Mouse (Mus musculus): ENCODE results near the gene Arhgap42. TPM values are rescaled to one million over a fixed set of nuclear protein-coding genes. Genes with fewer than 3 reads are reported as not detected.

Arhgap42 gene
- polyA plus RNA-seq, 1 experiment: 9.7 TPM

GRCm38 (mm10) chr9:9241202-9241795, 2.4 kb upstream of the Arhgap42 start:
- DNase-seq (ENCODE audit: low read depth): no peak
- TF ChIP-seq CTCF (IDR thresholded peaks at IDR 0.05; ENCODE audit: borderline replicate concordance, extremely low read depth, insufficient read depth, insufficient read length) (no peak), POLR2A (IDR thresholded peaks at IDR 0.05; ENCODE audit: borderline replicate concordance, extremely low read depth, insufficient read depth, insufficient read length, poor library complexity, severe bottlenecking) (no peak)

- no peak for DNase-seq (ENCODE audit: low read depth)
- TF ChIP-seq CTCF (IDR thresholded peaks at IDR 0.05; ENCODE audit: borderline replicate concordance, extremely low read depth, insufficient read depth, insufficient read length) (no peak), POLR2A (IDR thresholded peaks at IDR 0.05; ENCODE audit: borderline replicate concordance, extremely low read depth, insufficient read depth, insufficient read length, poor library complexity, severe bottlenecking) (no peak)
Observed at GRCm38 (mm10) chr9:9237511-9237910, 1.4 kb downstream of the Arhgap42 start.

DNA sequence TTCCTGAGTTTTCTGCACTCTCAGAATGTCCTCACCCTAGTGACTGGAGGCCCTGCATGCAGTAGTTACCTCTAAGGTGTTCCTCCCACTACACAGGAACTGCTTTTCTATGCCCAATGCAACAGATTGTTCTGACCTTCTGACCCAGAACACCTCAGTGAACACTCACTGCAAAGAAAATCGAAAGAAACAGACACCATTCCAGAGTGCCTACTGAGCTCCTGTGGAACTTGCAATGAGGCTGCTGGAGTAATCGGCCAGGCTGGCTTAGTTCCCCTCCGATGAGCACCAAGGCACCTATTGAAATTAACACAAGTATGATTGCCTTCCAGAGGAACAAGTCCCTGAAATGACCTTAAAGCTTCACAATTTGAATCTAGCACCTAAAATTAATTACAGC, 9.2 kb downstream of the Arhgap42 start:
- no peak for DNase-seq (ENCODE audit: low read depth)
- no peak for TF ChIP-seq POLR2A (IDR thresholded peaks at IDR 0.05; ENCODE audit: borderline replicate concordance, extremely low read depth, insufficient read depth, insufficient read length, poor library complexity, severe bottlenecking)
- no peak for TF ChIP-seq CTCF (IDR thresholded peaks at IDR 0.05; ENCODE audit: borderline replicate concordance, extremely low read depth, insufficient read depth, insufficient read length)

DNA sequence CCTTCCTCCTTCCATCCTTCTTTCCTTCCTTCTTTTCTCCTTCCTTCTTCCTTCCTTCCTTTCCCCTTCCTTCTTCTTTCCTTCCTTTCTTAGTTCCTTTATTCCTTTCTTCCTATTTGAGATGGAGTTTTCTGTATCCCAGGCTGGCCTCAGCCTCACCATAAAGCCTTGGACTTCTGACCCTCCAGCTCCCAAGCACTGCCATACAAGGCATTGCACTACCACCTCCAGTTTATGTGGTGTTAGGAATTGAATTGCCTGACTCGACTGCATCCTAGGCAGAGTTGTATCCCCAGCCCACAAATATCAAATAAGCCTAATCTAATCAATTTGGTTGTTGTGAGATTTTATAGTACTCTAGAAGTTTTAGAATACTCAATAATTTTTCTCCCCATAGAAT, 14.1 kb downstream of the Arhgap42 start:
- no peak for TF ChIP-seq CTCF (IDR thresholded peaks at IDR 0.05; ENCODE audit: borderline replicate concordance, extremely low read depth, insufficient read depth, insufficient read length)
- no peak for DNase-seq (ENCODE audit: low read depth)

- no peak for TF ChIP-seq POLR2A (IDR thresholded peaks at IDR 0.05; ENCODE audit: borderline replicate concordance, extremely low read depth, insufficient read depth, insufficient read length, poor library complexity, severe bottlenecking)
- no peak for DNase-seq (ENCODE audit: low read depth)
Observed at GRCm38 (mm10) chr9:9223384-9223783, 15.5 kb downstream of the Arhgap42 start.

DNA sequence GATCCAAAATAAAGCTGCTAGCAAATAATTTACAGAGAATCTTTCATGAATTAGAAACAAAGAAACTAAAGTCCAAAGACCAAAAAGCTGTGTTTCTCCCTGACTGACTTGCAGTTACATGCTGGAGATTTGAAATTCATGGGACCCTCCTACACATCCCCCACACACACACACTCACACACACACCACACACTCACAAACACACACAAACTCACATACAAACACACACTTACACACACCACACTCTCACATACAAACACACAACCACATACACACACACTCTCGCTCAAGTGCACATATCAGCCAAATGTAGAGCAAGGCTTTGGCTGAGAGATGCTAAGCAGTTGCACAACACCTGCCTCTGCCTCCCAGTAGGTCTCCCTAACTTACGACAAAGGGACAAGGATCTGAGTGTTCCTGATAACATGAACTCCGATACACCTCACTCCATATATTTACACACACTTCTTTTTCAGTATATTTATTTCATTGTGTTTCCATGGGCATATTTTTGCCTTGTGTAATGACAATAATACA, 16.9 kb downstream of the Arhgap42 start:
- no peak for DNase-seq (ENCODE audit: low read depth)
- TF ChIP-seq POLR2A (IDR thresholded peaks at IDR 0.05; ENCODE audit: borderline replicate concordance, extremely low read depth, insufficient read depth, insufficient read length, poor library complexity, severe bottlenecking): no peak
- TF ChIP-seq CTCF (IDR thresholded peaks at IDR 0.05; ENCODE audit: borderline replicate concordance, extremely low read depth, insufficient read depth, insufficient read length): no peak

- DNase-seq (ENCODE audit: low read depth): no peak
- no peak for TF ChIP-seq CTCF (IDR thresholded peaks at IDR 0.05; ENCODE audit: borderline replicate concordance, extremely low read depth, insufficient read depth, insufficient read length)
- TF ChIP-seq POLR2A (IDR thresholded peaks at IDR 0.05; ENCODE audit: borderline replicate concordance, extremely low read depth, insufficient read depth, insufficient read length, poor library complexity, severe bottlenecking): no peak
Observed at GRCm38 (mm10) chr9:9221185-9221584, 17.7 kb downstream of the Arhgap42 start.

- TF ChIP-seq CTCF (IDR thresholded peaks at IDR 0.05; ENCODE audit: borderline replicate concordance, extremely low read depth, insufficient read depth, insufficient read length) (no peak), POLR2A (IDR thresholded peaks at IDR 0.05; ENCODE audit: borderline replicate concordance, extremely low read depth, insufficient read depth, insufficient read length, poor library complexity, severe bottlenecking) (no peak)
- DNase-seq (ENCODE audit: low read depth): no peak
Observed at GRCm38 (mm10) chr9:9218301-9218700, 20.6 kb downstream of the Arhgap42 start.

DNA sequence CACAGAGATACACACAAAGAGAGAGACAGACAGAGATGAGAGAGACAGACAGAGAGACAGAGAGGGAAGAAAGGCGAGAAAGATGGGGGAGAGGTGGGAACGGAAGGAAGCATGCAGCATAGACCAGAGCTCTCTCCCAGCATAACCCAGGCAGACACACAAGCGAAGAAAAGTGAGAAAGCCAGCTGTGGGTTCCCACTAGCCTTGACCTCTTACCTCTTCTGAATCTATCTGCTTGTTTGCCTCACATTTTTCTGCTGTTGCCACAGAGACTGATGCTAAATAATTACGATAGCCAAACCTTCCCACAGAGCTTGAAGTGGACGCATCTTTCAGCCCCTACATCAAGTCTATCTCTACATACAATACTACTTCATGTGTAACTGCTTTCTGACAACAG, 24.1 kb downstream of the Arhgap42 start:
- DNase-seq (ENCODE audit: low read depth): no peak
- TF ChIP-seq POLR2A (IDR thresholded peaks at IDR 0.05; ENCODE audit: borderline replicate concordance, extremely low read depth, insufficient read depth, insufficient read length, poor library complexity, severe bottlenecking) (no peak), CTCF (IDR thresholded peaks at IDR 0.05; ENCODE audit: borderline replicate concordance, extremely low read depth, insufficient read depth, insufficient read length) (no peak)

DNA sequence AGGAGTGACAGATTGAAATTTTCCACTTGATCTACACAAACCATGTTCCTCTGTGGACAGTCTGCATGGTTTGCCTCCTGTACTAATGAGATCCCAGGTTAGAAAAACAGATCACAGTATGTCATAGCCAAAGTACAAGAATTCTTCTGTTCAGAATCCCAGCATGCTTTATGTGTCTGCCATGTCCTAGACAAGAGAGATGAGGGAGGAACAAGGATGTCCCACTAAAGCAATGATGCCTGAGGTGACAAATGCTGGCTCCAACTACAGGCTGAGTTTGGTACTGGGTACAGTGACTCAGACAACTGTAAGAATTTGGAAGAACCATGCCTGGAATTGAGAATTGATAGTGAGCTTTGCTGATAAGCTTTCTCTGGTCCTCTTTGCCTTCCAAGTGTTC, 24.6 kb downstream of the Arhgap42 start:
- no peak for TF ChIP-seq CTCF (IDR thresholded peaks at IDR 0.05; ENCODE audit: borderline replicate concordance, extremely low read depth, insufficient read depth, insufficient read length)
- no peak for TF ChIP-seq POLR2A (IDR thresholded peaks at IDR 0.05; ENCODE audit: borderline replicate concordance, extremely low read depth, insufficient read depth, insufficient read length, poor library complexity, severe bottlenecking)
- DNase-seq (ENCODE audit: low read depth): no peak

DNA sequence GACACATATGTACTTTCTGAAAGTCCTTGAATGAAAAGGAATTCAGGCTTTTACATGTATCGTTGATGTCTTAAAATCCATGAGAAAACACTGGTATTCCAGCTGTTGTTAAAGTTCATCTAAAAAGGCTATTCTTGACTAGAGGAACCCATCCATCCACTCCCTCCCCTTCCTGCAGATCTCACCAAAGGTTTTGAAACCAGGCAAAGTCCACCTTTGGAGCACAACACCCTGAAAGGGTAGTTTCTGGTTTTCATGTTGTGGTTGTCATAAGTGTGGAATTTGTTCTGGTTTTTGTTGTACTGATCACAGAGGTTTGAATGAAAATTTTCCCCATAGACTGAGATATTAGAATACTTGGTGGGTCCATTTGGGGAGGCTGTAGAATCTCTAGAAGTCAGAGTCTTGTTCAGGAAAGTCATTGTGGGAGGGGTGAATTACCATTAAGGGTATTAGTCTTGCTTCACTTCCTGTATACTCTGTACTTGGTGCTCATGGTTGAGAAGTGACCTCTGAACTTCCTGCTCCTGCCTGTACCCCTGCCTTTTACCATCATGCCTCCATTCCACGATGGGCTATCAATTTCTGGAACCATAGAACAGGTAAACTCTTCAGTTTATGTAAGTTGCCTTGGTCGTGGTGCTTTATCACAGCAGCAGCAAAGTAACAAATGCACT, 27.4 kb downstream of the Arhgap42 start:
- no peak for TF ChIP-seq CTCF (IDR thresholded peaks at IDR 0.05; ENCODE audit: borderline replicate concordance, extremely low read depth, insufficient read depth, insufficient read length)
- no peak for TF ChIP-seq POLR2A (IDR thresholded peaks at IDR 0.05; ENCODE audit: borderline replicate concordance, extremely low read depth, insufficient read depth, insufficient read length, poor library complexity, severe bottlenecking)
- DNase-seq (ENCODE audit: low read depth): no peak

GRCm38 (mm10) chr9:9210464-9210863, 28.4 kb downstream of the Arhgap42 start:
- no peak for DNase-seq (ENCODE audit: low read depth)
- TF ChIP-seq CTCF (IDR thresholded peaks at IDR 0.05; ENCODE audit: borderline replicate concordance, extremely low read depth, insufficient read depth, insufficient read length) (no peak), POLR2A (IDR thresholded peaks at IDR 0.05; ENCODE audit: borderline replicate concordance, extremely low read depth, insufficient read depth, insufficient read length, poor library complexity, severe bottlenecking) (no peak)

Measured in brain, embryonic 14.5 days (tissue).